Mouse (Mus musculus): Measurements from ENCODE around the gene Optc. TPM values are rescaled to one million over a fixed set of nuclear protein-coding genes. Genes with fewer than 3 reads are reported as not detected.

Gene Optc
- polyA plus RNA-seq (2012; ENCODE audit: low replicate concordance), result 0.74 TPM in 1 of 2 replicates, not detected in the other

DNA sequence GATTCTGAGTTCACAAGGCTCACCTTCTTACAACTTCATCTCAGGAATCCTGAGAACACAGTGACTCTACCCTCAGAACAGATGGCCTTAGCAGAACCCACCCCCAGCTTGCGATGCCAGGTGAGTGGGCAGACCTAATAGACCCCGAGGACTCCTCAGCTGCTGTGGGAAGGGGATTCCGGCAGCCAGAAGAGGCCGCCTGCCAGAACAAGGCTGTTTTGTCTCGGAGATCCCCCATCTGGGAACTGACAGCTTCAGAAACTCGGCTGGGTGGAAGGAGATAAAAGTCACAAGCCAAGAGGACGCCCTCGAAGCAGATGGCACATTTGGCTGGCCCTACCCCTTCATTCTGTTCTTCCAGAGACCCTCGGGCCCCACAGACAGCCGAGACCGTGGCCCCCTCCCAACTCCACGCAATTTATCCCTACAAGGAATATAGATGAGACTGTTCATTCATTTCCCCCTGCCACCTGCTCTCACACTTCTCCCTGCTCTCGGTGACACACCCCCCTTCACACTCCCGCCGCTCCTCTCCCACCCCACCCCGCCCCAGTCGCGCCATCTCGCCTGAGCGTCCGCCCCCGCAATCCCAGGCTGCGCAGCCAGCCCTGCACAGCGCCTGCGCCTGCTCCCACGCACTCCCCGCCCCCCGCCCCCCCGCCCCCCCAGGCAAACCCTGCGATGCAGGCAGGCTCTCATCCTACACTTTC, at the start of gene Optc:
Optc (minus strand) TSS at position 51 of the 710 bp plus-strand sequence.

DNA sequence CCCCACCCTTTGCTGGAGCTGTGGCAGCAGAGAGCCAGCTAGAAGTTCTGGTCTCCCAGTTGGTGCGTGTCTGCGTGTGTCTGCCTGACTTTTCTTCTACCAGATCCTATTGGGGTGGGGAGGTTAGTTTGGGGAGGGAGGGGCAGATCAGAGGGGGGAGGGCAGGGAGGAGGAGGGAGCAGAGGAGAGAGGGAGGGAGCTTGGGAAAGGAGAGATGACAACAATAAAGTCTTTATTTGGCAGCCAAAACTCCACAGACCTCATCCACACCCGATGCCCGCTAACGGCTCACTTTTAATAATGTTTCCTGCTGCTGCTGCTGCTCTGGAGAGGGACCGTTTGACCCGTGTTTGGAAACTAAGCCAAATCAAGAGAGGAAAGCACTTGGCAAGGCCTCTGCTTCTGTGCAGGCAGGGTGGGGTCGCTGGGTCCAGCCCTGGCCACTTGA, 13.5 kb upstream of the Optc start, which contains the start of gene Prelp:
Prelp (minus strand) TSS at position 111 of the 448 bp plus-strand sequence.

Other genes with a start within 250 kb of the Optc start
- not detected in 2 replicates for gene Zbed6, start 247.1 kb downstream of the Optc start, polyA plus RNA-seq (2012; ENCODE audit: low replicate concordance)
- 6.0 and 7.0 TPM in 2 replicates for gene Gm38394, start 246.7 kb downstream of the Optc start, polyA plus RNA-seq (2012; ENCODE audit: low replicate concordance)
- 1.6 and 3.2 TPM in 2 replicates for gene Lax1, start 217.9 kb downstream of the Optc start, polyA plus RNA-seq (2012; ENCODE audit: low replicate concordance)
- gene Atp2b4, start 107.0 kb downstream of the Optc start, polyA plus RNA-seq (2012; ENCODE audit: low replicate concordance), result 80.0 and 112 TPM in 2 replicates
- gene Prelp, start 13.4 kb upstream of the Optc start, polyA plus RNA-seq (2012; ENCODE audit: low replicate concordance), result 0.24 TPM in 1 of 2 replicates, not detected in the other
- gene Fmod, start 129.3 kb upstream of the Optc start, polyA plus RNA-seq (2012; ENCODE audit: low replicate concordance), result not detected in 2 replicates
- gene Btg2, start 171.1 kb upstream of the Optc start, polyA plus RNA-seq (2012; ENCODE audit: low replicate concordance), result 8.7 and 54.7 TPM in 2 replicates
- gene Chit1, start 203.2 kb upstream of the Optc start, polyA plus RNA-seq (2012; ENCODE audit: low replicate concordance), result not detected in 2 replicates